Mouse (Mus musculus): ENCODE measurements at regions not wholly inside any gene's neighbourhood (a gene's known extent, or its start where the extent isn't known, plus 50 kb on each side); places are given as distances from the start of the nearest gene placed in this dataset.

Small RNAs in the stretch of these regions (microRNA-seq; reads per million reads assigned to microRNA genes)
- 0 reads per million in 2 experiments for gene Mir6368

All from adrenal gland, adult 2 months (tissue).